Mouse (Mus musculus) thymus, postnatal 10 days (tissue): ENCODE measurements around the gene Slc10a1.

Experiments
- DNase-seq, 2 experiments: peaks; one replicate each; pipeline ENCODE4 v3.0.0; 2021; ENCODE audit warnings: low spot score in 2 of 2

Slc10a1 gene

GRCm38 (mm10) chr12:80968605-80969004 is at the start of gene Slc10a1:
Gene Slc10a1, minus strand, starts transcription at chr12:80968705.
- DNase-seq, result no peak

DNA sequence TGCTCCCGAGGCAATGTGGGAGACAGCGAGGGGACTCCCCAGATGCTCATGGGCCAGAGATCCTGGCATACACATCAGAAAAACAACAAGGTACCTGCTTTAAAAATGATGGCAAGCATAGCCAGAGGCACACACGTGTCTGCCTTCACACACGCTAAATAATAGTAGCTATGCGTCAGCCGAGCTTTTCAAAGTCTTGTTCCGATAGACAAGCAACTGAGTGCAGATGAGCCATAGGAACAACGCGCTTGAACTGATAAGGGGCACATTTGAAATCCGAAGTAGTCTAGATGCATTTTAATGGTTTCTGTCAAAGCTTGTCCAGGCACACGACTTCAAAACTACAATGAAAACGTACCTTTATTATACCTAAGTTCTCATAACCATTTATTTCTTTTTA is 49.1 kb upstream of the Slc10a1 start:
- no peak for DNase-seq

DNA sequence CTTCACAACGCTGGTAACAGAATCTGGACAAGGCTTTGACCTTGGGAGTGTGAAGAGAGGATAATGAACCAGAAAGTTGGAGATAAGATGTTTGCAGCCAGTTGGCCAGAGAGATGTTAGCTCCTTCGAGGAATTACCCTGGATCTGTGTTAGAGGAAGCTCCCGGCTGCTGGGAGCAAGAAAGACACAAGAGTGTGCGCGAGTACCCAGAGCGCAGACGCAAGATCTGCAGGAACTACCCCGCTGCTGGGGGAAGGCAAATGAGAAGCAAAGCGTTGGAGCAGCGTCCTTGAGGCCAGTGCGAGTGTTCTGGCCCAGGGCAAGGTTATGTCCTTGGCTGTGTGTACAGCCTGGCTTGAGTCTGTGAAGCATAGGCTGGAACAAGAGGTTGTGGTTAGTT is 45.0 kb upstream of the Slc10a1 start:
- DNase-seq, result no peak

- no peak for DNase-seq
These were observed 43.5 kb upstream of the Slc10a1 start for GRCm38 (mm10) chr12:81011994-81012393.

DNA sequence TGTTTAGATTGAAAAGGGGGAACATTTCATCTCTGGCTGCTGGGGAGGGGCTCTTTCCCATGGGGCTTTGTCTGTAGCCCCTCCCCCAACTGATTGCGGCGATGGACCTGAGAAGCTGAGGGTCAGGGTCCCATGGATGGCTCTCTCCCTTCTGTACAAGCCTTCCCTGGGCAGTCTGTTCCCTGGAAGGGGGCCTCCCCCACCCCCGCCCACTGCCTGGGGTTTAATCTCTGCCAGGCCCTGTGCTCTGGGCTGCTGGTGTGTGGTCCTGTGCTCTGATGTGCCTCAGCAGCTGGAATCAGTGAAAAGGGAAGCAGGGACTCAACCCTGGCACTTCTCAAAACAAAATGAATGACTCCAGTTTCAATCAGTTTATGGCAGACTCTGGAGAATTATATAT is 41.3 kb upstream of the Slc10a1 start:
- no peak for DNase-seq

DNA sequence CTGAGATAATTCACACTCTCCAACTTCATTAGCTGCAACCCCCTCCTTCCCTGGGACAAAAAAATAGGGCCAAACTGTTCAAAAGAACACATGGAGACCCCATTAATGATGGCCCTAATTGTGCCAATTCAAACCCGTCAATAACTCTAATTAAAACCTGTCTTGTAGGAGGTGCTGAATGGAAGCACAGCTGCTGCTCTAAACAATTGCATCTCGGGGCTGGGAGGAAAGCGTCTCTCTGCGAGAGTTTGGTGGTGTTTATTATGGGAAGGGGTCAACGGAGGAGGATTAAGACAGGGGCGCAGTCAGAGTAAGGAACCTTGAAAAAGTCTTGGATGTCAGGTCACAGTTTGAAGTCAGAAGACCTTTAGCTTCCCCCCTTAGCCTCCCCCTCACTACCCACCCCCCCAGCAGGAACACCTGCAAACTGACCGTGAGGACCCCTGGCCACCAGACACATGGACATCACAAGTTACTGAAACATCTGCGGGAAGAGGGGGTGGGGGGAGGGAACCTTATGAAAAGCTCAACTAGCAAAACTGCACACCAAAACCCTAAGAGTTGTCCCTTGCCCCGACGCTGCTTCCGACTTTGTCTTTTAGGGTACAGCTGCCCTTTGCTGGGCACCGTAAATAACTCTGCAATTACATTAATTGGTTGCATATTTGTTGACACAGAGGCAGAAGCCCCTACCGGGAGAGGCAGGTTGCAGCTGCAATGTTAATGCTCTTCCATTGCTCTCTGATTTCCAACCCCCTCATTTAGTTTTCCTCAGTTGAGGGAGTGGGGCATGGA is 34.5 kb upstream of the Slc10a1 start:
- no peak for DNase-seq

DNA sequence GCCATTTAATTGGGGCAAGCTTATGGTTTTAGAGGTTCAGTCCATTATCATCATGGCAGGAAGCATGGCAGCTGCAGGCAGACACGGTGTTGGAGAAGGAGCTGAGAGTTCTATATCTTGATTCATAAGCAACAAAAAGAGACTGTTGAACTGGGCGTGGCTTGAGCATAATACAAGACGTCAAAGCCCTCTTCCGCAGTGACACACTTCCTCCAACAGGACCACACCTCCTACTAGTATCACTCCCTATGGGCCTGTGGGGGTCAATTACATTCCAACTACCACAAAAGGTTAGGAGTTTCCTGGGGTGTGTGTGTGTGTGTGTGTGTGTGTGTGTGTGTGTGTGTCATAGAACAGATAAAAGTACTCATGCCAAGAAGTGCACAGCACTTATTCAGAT is 32.4 kb upstream of the Slc10a1 start:
- DNase-seq, result no peak

GRCm38 (mm10) chr12:80998528-80999221 is 30.2 kb upstream of the Slc10a1 start:
- peak; percentile 46 to 50 for DNase-seq

GRCm38 (mm10) chr12:80997652-80998051 is 29.1 kb upstream of the Slc10a1 start:
- DNase-seq, result no peak

DNA sequence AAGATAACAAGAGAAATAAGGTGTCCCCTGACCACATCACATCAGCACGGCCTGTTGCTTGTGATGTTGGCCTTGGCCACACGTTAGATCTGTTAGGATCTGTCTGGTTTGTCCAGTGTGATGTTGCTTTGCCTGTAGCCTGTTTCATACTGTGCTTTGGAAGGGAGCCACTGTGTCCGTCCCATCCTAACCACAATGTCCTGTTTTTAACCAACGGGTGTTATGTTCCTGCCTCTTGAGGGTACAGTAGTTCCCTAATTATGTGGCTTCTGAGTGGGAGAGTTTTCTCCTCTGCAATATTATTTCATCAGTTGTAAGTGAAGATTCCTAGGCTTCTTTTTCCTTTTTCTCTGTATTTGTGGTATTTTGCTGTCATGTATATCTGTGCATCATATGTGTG is 26.8 kb upstream of the Slc10a1 start:
- no peak for DNase-seq

DNA sequence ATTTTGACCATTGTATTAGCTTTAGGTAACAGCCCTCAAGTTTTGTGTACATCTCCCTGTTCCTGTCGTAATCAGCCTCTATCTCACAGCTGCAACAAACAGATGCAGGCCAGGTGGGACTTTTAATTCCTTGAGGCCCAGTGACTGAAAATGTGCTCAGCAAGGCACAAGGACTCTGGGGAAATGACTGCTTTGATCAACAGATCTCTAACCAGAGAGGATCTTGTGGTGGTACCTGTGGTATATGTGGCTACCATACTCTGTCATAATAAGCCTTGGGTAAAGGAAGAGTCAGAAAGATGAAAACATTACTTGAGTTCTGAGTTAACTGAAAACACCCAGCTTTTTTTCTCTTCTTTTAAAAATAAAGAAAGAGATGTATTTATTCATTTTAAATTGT is 25.3 kb upstream of the Slc10a1 start:
- DNase-seq, result peak; percentile 25 to 37

GRCm38 (mm10) chr12:80992540-80993122 is 24.1 kb upstream of the Slc10a1 start:
- peak; percentile 22 to 31 for DNase-seq

DNA sequence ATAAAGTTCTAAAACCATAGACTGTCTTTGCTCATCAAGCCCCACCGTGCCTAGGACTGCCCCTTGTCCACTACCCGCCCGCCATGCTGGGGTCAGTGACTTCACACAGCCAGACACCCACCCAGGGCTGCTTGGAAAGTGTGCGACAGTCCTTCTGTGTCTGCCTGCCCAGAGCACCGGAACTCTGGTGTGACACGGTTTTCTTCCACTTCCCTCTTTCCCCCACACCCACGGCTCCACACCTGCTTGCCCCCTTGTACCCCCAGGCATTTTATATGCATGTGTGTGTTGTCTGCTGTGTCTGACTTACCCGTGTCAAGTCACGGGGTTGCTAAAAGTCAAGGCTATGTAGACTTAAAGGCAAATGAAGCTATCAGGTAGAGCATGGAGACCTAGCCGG is 23.3 kb upstream of the Slc10a1 start:
- DNase-seq, result peak; percentile 16 to 22

DNA sequence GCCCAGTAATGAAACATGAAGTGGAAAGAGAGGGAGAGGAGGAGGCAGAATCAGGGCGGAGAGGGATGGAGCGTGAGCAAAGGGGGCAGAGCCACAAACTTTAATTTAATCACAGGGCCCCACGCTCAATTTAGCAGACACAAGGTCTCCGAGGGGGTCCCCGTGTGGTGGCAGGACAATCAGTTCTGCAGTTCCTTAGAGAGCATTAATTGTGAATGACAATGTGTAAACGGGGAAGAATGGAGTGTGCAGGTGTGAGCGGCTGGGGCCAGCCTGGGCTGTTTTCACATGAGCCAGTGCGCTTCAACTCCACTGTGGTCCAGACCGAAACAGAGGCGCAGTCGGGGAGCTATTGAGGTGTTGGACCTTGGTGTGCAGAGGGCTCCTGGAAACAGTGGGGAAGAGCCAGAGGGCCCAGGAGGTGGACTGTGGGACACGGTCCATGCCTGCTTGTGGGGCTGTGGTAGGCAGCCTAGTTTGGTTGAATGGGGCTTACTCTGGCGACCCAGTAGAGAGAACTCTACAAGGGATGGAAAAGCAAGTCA is 22.5 kb upstream of the Slc10a1 start:
- no peak for DNase-seq

DNA sequence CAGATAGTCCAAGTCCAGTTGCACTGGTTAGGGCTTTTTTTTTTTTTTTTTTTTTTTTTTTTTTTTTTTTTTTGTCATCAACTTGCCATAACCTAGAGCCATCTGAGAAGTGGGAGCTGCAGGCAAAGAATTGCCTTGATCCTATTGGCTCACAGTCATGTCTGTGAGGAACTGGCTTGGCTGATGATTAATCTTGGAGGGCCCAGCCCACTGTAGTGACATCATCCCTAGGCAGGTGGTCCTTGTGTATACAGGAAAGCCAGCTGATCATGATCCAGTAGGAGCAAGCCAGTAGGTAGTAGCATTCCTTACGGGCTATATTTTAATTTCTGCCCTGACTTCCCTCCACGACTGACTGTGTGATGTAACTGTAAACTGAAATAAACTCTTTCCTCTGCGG is 19.8 kb upstream of the Slc10a1 start:
- DNase-seq, result no peak

GRCm38 (mm10) chr12:80986628-80987027 is 18.1 kb upstream of the Slc10a1 start:
- no peak for DNase-seq

DNA sequence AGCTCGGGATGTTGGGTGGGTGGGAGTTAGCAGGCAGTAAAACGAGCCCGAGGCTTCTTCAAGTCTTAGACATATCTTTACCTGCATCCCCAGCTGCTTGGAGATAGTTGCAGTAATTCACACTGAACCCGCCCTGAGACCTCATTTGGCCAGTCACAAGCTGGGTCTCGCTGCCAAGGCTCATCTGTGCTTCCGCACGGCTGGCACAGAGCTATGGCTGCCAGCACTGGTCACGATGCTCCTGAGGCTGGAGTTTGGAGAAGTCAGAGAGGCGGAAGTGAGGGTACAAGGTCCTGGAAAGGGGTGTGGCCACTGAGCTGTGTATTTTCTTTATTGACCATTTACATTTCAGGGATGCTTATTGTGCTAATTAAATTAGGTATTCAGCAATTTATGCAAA is 15.2 kb upstream of the Slc10a1 start:
- DNase-seq, result no peak

DNA sequence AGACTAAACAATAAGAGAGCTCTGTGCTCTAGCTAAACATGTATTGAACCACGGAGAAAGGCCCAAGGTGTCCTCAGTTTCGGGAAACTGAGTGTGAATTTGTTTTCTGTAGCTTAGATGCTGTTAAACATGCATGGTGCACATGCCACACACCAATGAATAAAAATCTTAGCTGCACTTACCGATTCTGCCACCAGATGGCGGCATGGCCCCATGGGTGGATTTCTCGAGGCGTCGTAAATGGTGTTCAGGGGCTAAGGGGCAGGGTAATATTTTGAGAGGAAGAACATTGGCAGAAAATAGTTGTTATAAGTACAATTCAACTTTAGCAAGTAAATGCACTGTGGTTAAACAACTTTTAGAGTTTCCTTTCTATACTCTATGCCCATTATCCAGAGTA is 13.8 kb upstream of the Slc10a1 start:
- DNase-seq, result peak; percentile 52 to 82

DNA sequence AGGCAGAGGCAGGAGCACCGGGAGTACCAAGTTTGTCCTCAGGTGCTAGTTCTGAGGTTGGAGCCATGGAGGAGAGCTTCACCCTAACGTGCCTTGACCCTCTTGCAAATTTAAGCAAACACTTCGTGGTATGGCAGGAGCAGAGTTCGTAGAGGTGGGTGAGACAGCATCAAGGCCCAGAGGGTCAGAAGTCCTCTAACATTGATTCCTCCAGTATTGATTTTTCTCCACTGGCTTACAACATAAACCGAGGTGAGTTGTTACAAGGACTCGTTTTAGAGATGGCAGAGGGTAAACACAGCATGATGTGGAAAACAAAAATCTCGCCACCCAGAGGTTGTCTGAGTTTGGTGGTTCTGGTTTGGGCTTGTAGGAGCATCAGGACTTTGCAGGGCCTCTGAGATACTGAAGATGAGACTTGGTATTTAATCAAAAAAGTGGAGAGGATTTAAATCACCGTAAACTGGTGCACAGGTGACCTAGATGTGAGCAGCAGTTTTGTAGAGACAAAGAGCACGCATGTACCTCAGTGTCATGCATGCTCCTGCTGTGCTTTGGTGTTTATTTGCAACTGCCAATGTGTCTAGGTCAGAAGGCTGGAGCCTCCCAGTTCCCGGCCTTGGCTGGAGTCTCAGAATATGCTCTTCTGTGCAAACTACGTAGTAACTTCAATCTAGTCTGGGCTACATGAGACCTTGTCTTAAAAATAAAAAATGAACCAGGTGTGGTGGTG is 7.6 kb upstream of the Slc10a1 start:
- no peak for DNase-seq

GRCm38 (mm10) chr12:80971756-80972155 is 3.3 kb upstream of the Slc10a1 start:
- no peak for DNase-seq

DNA sequence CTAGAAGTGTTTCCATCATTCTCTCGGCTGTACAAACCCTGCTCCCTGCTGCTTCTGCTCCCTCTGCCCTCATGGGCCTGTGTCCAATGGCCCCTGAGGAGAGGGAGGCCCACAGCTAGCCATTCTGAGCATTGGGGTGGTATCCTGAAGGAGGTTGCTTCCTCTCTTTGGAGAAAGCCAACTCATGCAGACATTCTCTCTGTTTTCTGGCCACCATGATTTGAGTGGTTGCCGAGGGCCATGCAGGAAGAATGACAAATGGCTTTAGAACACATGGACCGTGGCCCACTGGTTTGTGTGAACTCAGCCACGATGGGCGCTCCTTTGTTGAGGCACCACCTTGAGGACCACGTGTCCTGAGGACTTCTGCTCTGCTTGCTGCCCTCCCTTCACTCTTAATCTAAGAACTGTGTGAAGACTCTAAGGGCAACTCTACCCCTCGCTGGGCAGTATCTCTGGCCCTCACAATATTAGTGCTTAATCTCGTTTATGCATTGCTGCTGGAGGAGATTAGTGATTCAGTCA is 1.7 kb upstream of the Slc10a1 start:
- DNase-seq, result no peak

- DNase-seq, result no peak
These were observed 587 bp downstream of the Slc10a1 start for GRCm38 (mm10) chr12:80967918-80968317.
